Mouse (Mus musculus): ENCODE measurements around the gene Ccdc151. TPM values are rescaled to one million over a fixed set of nuclear protein-coding genes. Genes with fewer than 3 reads are reported as not detected.

Gene Ccdc151
- polyA plus RNA-seq, 1 experiment = 0.02 TPM

GRCm38 (mm10) chr9:21943638-21944037, 58.8 kb downstream of the Ccdc151 start:
- TF ChIP-seq GATA1 (IDR thresholded peaks at IDR 0.05; ENCODE audit: low read length) (no peak), TAL1 (IDR thresholded peaks at IDR 0.05; ENCODE audit: low read length) (no peak)
- peaks cover 16% of the 10 kb centered on the region for H3K4me1 ChIP-seq (ENCODE audit: control insufficient read depth)
- no peak overlapping the region for H3K4me3 ChIP-seq (replicated peaks)
- peaks cover 8% of the 10 kb centered on the region for H3K9me3 ChIP-seq (ENCODE audit: control insufficient read depth, low read length)
- no peaks in the 10 kb centered on the region for H3K36me3 ChIP-seq (ENCODE audit: control insufficient read depth)
- peaks cover 32% of the 10 kb centered on the region for H3K27me3 ChIP-seq (ENCODE audit: control insufficient read depth)

GRCm38 (mm10) chr9:21943046-21943445, 59.4 kb downstream of the Ccdc151 start:
- H3K27me3 ChIP-seq (ENCODE audit: control insufficient read depth) = peaks cover 26% of the 10 kb centered on the region
- H3K4me3 ChIP-seq (replicated peaks) = no peak overlapping the region
- no peak for TF ChIP-seq GATA1 (IDR thresholded peaks at IDR 0.05; ENCODE audit: low read length)
- TF ChIP-seq TAL1 (IDR thresholded peaks at IDR 0.05; ENCODE audit: low read length) = no peak
- peaks cover 16% of the 10 kb centered on the region for H3K4me1 ChIP-seq (ENCODE audit: control insufficient read depth)
- peaks cover 8% of the 10 kb centered on the region for H3K9me3 ChIP-seq (ENCODE audit: control insufficient read depth, low read length)
- H3K36me3 ChIP-seq (ENCODE audit: control insufficient read depth) = no peaks in the 10 kb centered on the region

Other genes starting within 250 kb of the Ccdc151 start
- gene Spc24, start 242.3 kb downstream of the Ccdc151 start, polyA plus RNA-seq (2012) = 27.4 and 32.7 TPM in 2 replicates
- 0.02 and 0.03 TPM in 2 replicates for gene Kank2, start 203.9 kb downstream of the Ccdc151 start, polyA plus RNA-seq (2012)
- 0.16 TPM in 1 of 2 replicates, not detected in the other for gene Angptl8, start 167.1 kb downstream of the Ccdc151 start, polyA plus RNA-seq (2012)
- 0.06 and 0.08 TPM in 2 replicates for gene Dock6, start 150.0 kb downstream of the Ccdc151 start, polyA plus RNA-seq (2012)
- gene Rab3d, start 84.4 kb downstream of the Ccdc151 start, polyA plus RNA-seq (2012) = 0.07 TPM in 2 replicates
- gene Ccdc159, start 75.2 kb downstream of the Ccdc151 start, polyA plus RNA-seq (2012) = not detected in 2 replicates
- gene Tmem205, start 75.1 kb downstream of the Ccdc151 start, polyA plus RNA-seq (2012) = 0.10 TPM in 2 replicates
- 0.05 and 0.06 TPM in 2 replicates for gene Plppr2, start 65.6 kb downstream of the Ccdc151 start, polyA plus RNA-seq (2012)
- 0.32 and 0.37 TPM in 2 replicates for gene Swsap1, start 46.9 kb downstream of the Ccdc151 start, polyA plus RNA-seq (2012)
- gene Epor, start 39.1 kb downstream of the Ccdc151 start, polyA plus RNA-seq (2012) = 80.2 and 112 TPM in 2 replicates
- 0.01 TPM in 1 of 2 replicates, not detected in the other for gene Rgl3, start 13.2 kb downstream of the Ccdc151 start, polyA plus RNA-seq (2012)
- gene Prkcsh, start 172 bp upstream of the Ccdc151 start, polyA plus RNA-seq (2012) = 9.9 and 10.3 TPM in 2 replicates
- 0.02 and 0.03 TPM in 2 replicates for gene Elavl3, start 49.4 kb upstream of the Ccdc151 start, polyA plus RNA-seq (2012)
- not detected in 2 replicates for gene Gm49318, start 68.6 kb upstream of the Ccdc151 start, polyA plus RNA-seq (2012)
- gene Zfp653, start 68.7 kb upstream of the Ccdc151 start, polyA plus RNA-seq (2012) = 2.1 and 2.8 TPM in 2 replicates
- gene Ecsit, start 82.8 kb upstream of the Ccdc151 start, polyA plus RNA-seq (2012) = 2.7 and 3.0 TPM in 2 replicates
- gene Cnn1, start 96.6 kb upstream of the Ccdc151 start, polyA plus RNA-seq (2012) = not detected in 2 replicates
- gene Elof1, start 114.5 kb upstream of the Ccdc151 start, polyA plus RNA-seq (2012) = 12.4 and 16.3 TPM in 2 replicates
- gene Acp5, start 133.1 kb upstream of the Ccdc151 start, polyA plus RNA-seq (2012) = 46.6 and 58.8 TPM in 2 replicates
- gene Pigyl, start 154.2 kb upstream of the Ccdc151 start, polyA plus RNA-seq (2012) = 4.1 and 5.2 TPM in 2 replicates
- gene Zfp872, start 185.5 kb upstream of the Ccdc151 start, polyA plus RNA-seq (2012) = not detected in 2 replicates
- gene Zfp809, start 223.1 kb upstream of the Ccdc151 start, polyA plus RNA-seq (2012) = 0.06 TPM in 1 of 2 replicates, not detected in the other

All from erythroblast, embryonic 14.5 days (primary cell).